Mouse (Mus musculus): ENCODE results near the gene Xlr4a. TPM values are rescaled to one million over a fixed set of nuclear protein-coding genes. Genes with fewer than 3 reads are reported as not detected.
"Not testable (repeated sequence)": the region's sequence is repeated elsewhere in the genome, so short reads cannot be mapped to it uniquely, and the experiment has no call there.

Xlr4a gene
- total RNA-seq (2012; rRNA removed): 1.2 and 7.9 TPM in 2 replicates

- in situ Hi-C loops (cut with MboI; ENCODE audit: low sequenced_read_pairs in 2 of 2, unreplicated experiment in 2 of 2); H3K27ac ChIP-seq (ENCODE audit: insufficient read depth, low read depth, low read length, poor library complexity, severe bottlenecking); H3K4me1 ChIP-seq (ENCODE audit: control insufficient read depth in 2 of 2, insufficient read depth in 2 of 2, low read length in 2 of 2, poor library complexity in 1 of 2); H3K9me3 ChIP-seq (ENCODE audit: control insufficient read depth, insufficient read depth, low read depth, low read length); H3K9ac ChIP-seq (ENCODE audit: insufficient read depth, low read depth, low read length, poor library complexity, severe bottlenecking); H3K36me3 ChIP-seq (ENCODE audit: control insufficient read depth, insufficient read depth, low read length, poor library complexity, severe bottlenecking); DNase-seq (ENCODE audit: low read depth, low spot score); H3K4me3 ChIP-seq (ENCODE audit: insufficient read depth in 1 of 2, low read depth in 1 of 2, low read length in 2 of 2, poor library complexity in 1 of 2, severe bottlenecking in 1 of 2): not testable (repeated sequence)
These were observed at the start of gene Xlr4a for GRCm38 (mm10) chrX:73082267-73083055. Gene Xlr4a (minus strand): TSS chrX:73082478.

- H3K9me3 ChIP-seq (ENCODE audit: control insufficient read depth, insufficient read depth, low read depth, low read length); H3K27ac ChIP-seq (ENCODE audit: insufficient read depth, low read depth, low read length, poor library complexity, severe bottlenecking); H3K36me3 ChIP-seq (ENCODE audit: control insufficient read depth, insufficient read depth, low read length, poor library complexity, severe bottlenecking); in situ Hi-C loops (cut with MboI; ENCODE audit: low sequenced_read_pairs in 2 of 2, unreplicated experiment in 2 of 2); H3K4me3 ChIP-seq (ENCODE audit: insufficient read depth in 1 of 2, low read depth in 1 of 2, low read length in 2 of 2, poor library complexity in 1 of 2, severe bottlenecking in 1 of 2); DNase-seq (ENCODE audit: low read depth, low spot score); H3K9ac ChIP-seq (ENCODE audit: insufficient read depth, low read depth, low read length, poor library complexity, severe bottlenecking); H3K4me1 ChIP-seq (ENCODE audit: control insufficient read depth in 2 of 2, insufficient read depth in 2 of 2, low read length in 2 of 2, poor library complexity in 1 of 2): not testable (repeated sequence)
These were observed 40.9 kb upstream of the Xlr4a start for GRCm38 (mm10) chrX:73122859-73123829.

GRCm38 (mm10) chrX:73116747-73117146, 34.5 kb upstream of the Xlr4a start, which contains the start of gene Gm14685:
Gene Gm14685 (plus strand): TSS chrX:73117047.
- H3K9me3 ChIP-seq (ENCODE audit: control insufficient read depth, insufficient read depth, low read depth, low read length); DNase-seq (ENCODE audit: low read depth, low spot score); H3K9ac ChIP-seq (ENCODE audit: insufficient read depth, low read depth, low read length, poor library complexity, severe bottlenecking); H3K4me3 ChIP-seq (ENCODE audit: insufficient read depth in 1 of 2, low read depth in 1 of 2, low read length in 2 of 2, poor library complexity in 1 of 2, severe bottlenecking in 1 of 2); in situ Hi-C loops (cut with MboI; ENCODE audit: low sequenced_read_pairs in 2 of 2, unreplicated experiment in 2 of 2); H3K27ac ChIP-seq (ENCODE audit: insufficient read depth, low read depth, low read length, poor library complexity, severe bottlenecking); H3K36me3 ChIP-seq (ENCODE audit: control insufficient read depth, insufficient read depth, low read length, poor library complexity, severe bottlenecking); H3K4me1 ChIP-seq (ENCODE audit: control insufficient read depth in 2 of 2, insufficient read depth in 2 of 2, low read length in 2 of 2, poor library complexity in 1 of 2): not testable (repeated sequence)

- H3K9ac ChIP-seq (ENCODE audit: insufficient read depth, low read depth, low read length, poor library complexity, severe bottlenecking); DNase-seq (ENCODE audit: low read depth, low spot score); H3K4me3 ChIP-seq (ENCODE audit: insufficient read depth in 1 of 2, low read depth in 1 of 2, low read length in 2 of 2, poor library complexity in 1 of 2, severe bottlenecking in 1 of 2); in situ Hi-C loops (cut with MboI; ENCODE audit: low sequenced_read_pairs in 2 of 2, unreplicated experiment in 2 of 2); H3K27ac ChIP-seq (ENCODE audit: insufficient read depth, low read depth, low read length, poor library complexity, severe bottlenecking); H3K36me3 ChIP-seq (ENCODE audit: control insufficient read depth, insufficient read depth, low read length, poor library complexity, severe bottlenecking); H3K4me1 ChIP-seq (ENCODE audit: control insufficient read depth in 2 of 2, insufficient read depth in 2 of 2, low read length in 2 of 2, poor library complexity in 1 of 2); H3K9me3 ChIP-seq (ENCODE audit: control insufficient read depth, insufficient read depth, low read depth, low read length): not testable (repeated sequence)
These were observed 14.7 kb upstream of the Xlr4a start, which contains the start of gene Xlr3a for GRCm38 (mm10) chrX:73096941-73097508. Gene Xlr3a (minus strand): TSS chrX:73097095.

GRCm38 (mm10) chrX:73066765-73067312, 15.4 kb downstream of the Xlr4a start:
- not testable (repeated sequence) for H3K27ac ChIP-seq (ENCODE audit: insufficient read depth, low read depth, low read length, poor library complexity, severe bottlenecking); H3K36me3 ChIP-seq (ENCODE audit: control insufficient read depth, insufficient read depth, low read length, poor library complexity, severe bottlenecking); H3K4me1 ChIP-seq (ENCODE audit: control insufficient read depth in 2 of 2, insufficient read depth in 2 of 2, low read length in 2 of 2, poor library complexity in 1 of 2); H3K4me3 ChIP-seq (ENCODE audit: insufficient read depth in 1 of 2, low read depth in 1 of 2, low read length in 2 of 2, poor library complexity in 1 of 2, severe bottlenecking in 1 of 2); DNase-seq (ENCODE audit: low read depth, low spot score); H3K9me3 ChIP-seq (ENCODE audit: control insufficient read depth, insufficient read depth, low read depth, low read length); H3K9ac ChIP-seq (ENCODE audit: insufficient read depth, low read depth, low read length, poor library complexity, severe bottlenecking)
- in situ Hi-C loops (cut with MboI; ENCODE audit: low sequenced_read_pairs in 2 of 2, unreplicated experiment in 2 of 2): loop anchor here in 1 of 2 experiments (25.0 kb wide), 1 partner anchor 370 kb away; the partner anchor contains the start of gene Trex2
